Mouse (Mus musculus): Measurements from ENCODE around the gene Pms1. TPM values are rescaled to one million over a fixed set of nuclear protein-coding genes. Genes with fewer than 3 reads are reported as not detected.
"Not testable (repeated sequence)": the region's sequence is repeated elsewhere in the genome, so short reads cannot be mapped to it uniquely, and the experiment has no call there.

The Pms1 gene
- total RNA-seq (2021): 1 to 10 TPM; 4.5 to 5.2 TPM
- long read RNA-seq, experiment 1, partial matches to known transcripts: 0 of 2 reads
- long read RNA-seq, experiment 1, other reads (novel, unspliced or antisense): 0 of 2 reads
- long read RNA-seq, experiment 2, partial matches to known transcripts: 0 of 5 reads
- long read RNA-seq, experiment 2, other reads (novel, unspliced or antisense): 2 of 5 reads

DNA sequence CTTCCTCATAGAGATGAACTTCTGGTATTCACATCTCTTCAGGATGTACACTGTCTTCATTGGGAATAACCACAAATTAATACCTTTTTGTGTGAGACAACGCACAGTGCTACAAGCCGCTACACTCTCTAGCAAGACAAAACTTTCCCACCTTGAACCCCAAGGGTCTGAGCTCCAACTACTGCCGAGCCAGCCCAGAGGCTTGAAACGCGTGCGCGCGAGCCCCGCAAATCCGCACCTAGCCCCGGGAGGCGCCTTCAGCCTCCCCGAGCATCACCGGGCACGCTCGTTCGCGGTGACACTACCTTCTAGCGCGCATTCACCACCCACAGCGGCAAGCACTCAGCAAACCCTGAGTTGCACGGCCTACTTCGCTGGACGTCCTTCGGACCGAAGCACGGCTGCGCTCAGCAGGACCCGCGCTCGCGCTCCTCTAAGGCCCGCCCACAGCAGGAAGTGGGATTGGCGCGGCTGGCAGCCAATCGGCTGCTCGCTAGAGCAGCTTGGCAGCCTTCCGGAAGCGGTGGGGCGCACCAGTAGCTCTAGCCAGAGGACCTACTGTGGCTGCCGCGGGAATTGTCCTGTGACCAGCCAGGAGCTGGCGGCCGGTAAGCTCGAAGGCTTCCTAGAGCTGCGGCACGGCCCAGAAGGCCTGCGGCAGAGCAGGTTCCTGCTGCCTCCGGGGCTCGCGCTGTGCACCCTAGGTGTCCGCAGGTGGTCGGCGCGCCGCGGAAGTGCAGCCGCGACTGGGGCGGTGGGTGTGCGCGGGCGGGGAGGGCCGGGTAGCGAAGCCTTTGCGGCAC lies at the start of gene Pms1, which contains the start of the genes Ormdl1 and Gm28778:
Pms1 (minus strand) TSS at position 438 of the 803 bp plus-strand sequence.
Ormdl1 (plus strand) TSS at position 515 of the 803 bp plus-strand sequence.
Gm28778 (plus strand) TSS at position 531 of the 803 bp plus-strand sequence.
- peak; percentile 93 to 95 for DNase-seq (ENCODE audit: low spot score in 2 of 2)

DNA sequence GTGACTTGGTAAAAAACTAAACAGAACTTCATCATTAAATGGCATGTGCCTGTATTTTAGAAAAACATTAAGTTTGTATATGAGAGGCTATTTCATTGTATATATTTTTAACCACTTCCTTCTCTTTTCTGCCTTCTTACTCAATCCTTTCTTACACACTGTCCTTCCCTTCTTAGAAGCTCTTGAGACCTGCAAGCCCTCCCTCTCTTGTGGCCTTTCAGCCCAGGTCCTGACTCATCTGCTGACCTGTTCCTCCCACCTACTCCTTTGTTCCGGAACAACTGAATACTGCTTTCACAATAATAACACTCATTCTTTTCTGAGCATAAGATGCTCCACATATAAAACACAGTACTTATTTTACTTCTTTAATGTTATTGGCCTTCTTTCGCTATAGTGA lies 44.3 kb upstream of the Pms1 start:
- DNase-seq (ENCODE audit: low spot score in 2 of 2): no peak

DNA sequence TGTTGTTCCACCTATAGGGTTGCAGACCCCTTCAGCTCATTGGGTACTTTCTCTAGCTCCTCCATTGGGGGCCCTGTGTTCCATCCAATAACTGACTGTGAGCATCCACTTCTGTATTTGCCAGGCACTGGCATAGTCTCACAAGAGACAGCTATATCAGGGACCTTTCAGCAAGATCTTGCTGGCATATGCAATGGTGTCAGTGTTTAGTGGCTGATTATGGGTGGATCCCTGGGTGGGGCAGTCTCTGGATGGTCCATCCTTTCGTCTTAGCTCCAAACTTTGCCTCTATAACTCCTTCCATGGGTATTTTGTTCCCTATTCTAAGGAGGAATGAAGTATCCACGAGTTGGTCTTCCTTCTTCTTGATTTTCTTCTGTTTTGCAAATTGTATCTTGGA lies 40.6 kb upstream of the Pms1 start:
- DNase-seq (ENCODE audit: low spot score in 2 of 2): not testable (repeated sequence)

- DNase-seq (ENCODE audit: low spot score in 2 of 2): no peak
Observed at GRCm38 (mm10) chr1:53335465-53335864, 38.6 kb upstream of the Pms1 start.

DNA sequence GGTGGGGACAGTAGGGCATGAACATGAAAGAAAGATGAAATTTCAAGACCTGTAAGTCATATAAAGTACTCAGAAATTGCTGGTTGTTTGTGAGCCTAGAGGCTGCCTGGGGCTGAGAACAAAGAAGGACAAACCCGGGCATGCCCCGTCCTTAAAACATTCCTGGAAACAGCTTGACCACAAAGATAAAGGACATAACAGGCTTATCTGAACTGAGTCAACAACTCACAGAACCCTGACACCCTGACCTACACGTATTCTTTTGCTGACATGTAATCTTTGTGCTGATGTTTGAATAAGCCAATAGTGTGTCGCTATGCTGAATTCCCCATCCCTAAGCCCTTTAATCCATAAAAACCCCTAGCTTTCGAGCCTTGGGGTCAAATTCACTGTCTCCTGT lies 36.7 kb upstream of the Pms1 start:
- not testable (repeated sequence) for DNase-seq (ENCODE audit: low spot score in 2 of 2)

- DNase-seq (ENCODE audit: low spot score in 2 of 2): no peak
Observed at GRCm38 (mm10) chr1:53324827-53325494, 28.1 kb upstream of the Pms1 start.

DNA sequence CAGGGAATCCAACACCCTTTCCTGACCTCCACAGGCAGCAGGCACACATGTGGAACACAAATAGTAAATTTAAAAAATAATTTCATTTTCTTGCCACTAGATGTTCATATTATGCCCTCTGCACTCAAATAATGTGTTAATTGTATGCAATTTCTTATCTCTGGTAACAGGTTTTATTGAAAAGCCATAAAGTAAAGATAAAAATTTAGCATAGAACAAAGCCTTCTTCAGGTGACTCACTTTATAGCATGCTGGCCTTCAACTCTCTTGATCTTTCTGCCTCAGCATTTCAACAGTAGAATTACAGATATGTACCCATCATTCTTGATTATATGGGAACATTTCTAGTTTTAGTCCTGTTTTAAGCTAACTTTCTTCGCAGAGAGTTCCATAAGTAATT lies 27.5 kb upstream of the Pms1 start:
- no peak for DNase-seq (ENCODE audit: low spot score in 2 of 2)

DNA sequence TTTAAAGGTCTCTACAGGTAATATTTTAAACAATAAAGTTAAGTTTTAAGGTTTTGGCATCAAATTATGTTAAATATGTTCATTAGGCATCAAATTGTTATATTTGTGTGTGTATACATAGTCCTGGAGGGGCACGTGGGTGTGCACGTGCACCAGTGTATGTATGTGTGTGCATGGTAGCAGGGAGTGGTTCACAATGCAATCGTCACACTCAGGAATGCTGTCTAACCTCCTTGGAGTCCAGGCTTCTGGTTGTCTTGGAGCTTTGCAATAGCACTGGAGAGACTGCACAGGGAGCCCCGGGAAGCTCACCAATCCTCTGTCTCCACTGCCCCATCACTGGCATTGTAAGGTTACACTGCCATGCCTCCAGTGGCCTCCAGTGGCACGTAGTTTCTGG lies 26.4 kb upstream of the Pms1 start:
- DNase-seq (ENCODE audit: low spot score in 2 of 2): no peak

DNA sequence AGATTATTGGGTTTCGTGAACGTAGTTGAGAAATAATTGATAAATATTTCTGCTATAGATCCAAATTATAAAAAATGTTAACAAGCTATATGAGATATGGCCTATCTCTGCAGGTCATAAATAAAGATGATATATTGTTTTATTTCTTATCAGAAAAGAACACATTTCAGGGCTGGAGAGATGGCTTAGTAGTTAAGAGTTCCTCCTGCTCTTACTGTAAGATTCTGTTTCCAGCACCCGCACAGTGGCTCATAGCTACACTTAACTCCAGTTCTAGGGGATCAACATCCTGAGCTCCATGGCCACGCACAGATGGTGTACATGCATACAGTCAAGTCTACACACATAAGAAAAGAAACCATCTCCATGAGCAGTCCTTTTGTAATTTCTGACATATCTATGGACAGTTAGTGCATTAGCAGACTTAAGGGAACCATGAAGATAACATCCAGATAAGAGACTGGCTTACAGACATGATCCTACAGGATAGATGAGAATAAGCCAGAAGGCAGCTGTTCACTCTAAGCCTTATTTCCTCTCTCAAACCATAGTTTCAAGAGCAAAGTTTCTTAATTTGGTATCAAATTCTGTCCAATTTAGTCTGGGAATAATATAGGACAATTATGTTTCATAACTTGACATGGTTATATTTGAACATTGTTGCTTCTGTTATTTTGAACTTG lies 25.0 kb upstream of the Pms1 start:
- no peak for DNase-seq (ENCODE audit: low spot score in 2 of 2)

GRCm38 (mm10) chr1:53312989-53313967 lies 16.5 kb upstream of the Pms1 start, which contains the start of gene Osgepl1:
Gene Osgepl1, plus strand, starts transcription at chr1:53313624.
- DNase-seq (ENCODE audit: low spot score in 2 of 2): peak; percentile 84 to 85

- DNase-seq (ENCODE audit: low spot score in 2 of 2): no peak
Observed at GRCm38 (mm10) chr1:53300506-53300905, 3.7 kb upstream of the Pms1 start.

GRCm38 (mm10) chr1:53291197-53291596 lies 5.6 kb downstream of the Pms1 start:
- DNase-seq (ENCODE audit: low spot score in 2 of 2): no peak

DNA sequence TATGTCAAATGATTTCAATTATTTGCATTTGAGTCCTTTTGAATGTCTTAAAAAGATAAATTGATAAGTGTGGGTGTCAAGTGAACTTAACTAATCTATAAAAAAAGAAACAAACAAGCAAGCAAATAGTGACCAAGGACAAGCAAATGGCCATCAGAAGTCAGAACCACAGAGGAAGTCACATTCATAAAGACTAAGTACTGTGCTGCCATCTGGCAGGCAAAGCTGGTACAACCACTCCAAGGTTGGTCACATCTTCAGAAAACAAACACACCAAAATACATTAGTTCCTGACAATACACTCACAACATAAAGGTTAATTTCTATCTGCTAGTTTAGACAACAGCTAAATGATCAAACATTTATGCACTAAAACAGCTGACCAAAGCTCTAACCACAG lies 24.2 kb downstream of the Pms1 start:
- DNase-seq (ENCODE audit: low spot score in 2 of 2): peak in 1 of 2 experiments; percentile 6

DNA sequence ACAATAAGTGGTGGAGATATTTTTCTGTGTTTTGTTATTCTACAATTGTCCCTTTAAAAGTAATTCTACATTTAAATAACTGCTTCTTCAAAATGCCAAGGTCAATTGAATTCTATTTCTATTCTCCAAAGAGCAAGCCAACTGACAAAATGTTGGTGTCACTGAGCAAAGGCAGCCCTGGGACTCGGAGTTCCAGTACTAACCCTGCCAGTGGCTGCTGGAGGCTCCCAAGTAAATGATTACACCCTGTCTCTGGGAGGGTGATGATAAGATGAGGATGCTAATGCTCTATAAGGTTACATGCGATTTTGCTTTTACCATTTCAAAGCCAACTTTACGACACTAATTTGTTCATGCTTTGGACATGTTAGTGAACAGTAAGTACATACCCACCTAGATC lies 26.9 kb downstream of the Pms1 start:
- DNase-seq (ENCODE audit: low spot score in 2 of 2): peak in 1 of 2 experiments; percentile 10

GRCm38 (mm10) chr1:53264958-53265612 lies 31.7 kb downstream of the Pms1 start:
- not testable (repeated sequence) for DNase-seq (ENCODE audit: low spot score in 2 of 2)

GRCm38 (mm10) chr1:53226063-53226462 lies 70.8 kb downstream of the Pms1 start:
- DNase-seq (ENCODE audit: low spot score in 2 of 2): no peak

DNA sequence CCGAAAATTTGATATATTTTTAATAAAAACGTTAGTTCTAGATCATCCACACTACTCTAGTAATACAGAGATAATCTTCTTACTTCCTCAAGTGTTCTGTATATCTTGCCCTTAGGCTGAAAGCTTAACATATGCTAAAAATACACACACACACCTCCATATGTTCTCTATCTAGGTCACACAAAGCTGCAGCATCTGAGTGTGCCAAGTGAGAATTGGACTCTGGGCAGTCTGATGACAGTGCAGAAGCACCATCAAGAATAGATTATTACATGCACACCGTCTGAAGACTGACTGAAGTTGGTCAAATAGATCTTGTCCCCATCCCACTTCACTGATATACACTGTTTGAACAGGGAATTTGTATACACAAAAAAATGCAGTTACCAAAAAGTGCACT lies 71.2 kb downstream of the Pms1 start:
- DNase-seq (ENCODE audit: low spot score in 2 of 2): no peak

DNA sequence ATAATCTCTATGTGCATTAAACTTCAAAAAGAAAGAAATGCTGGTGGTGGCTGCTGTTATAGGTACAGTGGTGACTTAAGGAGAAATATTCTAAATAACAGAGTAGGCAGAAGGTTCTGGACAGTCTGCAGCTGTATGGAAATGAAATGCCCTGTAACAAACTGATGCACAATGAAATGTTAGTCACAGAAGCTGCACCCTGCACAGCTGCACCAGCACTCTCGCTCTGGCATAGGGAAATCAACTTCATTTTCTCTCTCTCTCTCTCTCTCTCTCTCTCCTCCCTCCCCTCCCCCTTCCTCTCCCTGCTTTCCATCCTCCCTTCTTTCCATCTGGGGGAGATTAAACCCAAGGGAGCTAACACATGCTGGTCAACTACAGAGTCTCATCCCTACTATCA lies 72.0 kb downstream of the Pms1 start:
- DNase-seq (ENCODE audit: low spot score in 2 of 2): no peak

DNA sequence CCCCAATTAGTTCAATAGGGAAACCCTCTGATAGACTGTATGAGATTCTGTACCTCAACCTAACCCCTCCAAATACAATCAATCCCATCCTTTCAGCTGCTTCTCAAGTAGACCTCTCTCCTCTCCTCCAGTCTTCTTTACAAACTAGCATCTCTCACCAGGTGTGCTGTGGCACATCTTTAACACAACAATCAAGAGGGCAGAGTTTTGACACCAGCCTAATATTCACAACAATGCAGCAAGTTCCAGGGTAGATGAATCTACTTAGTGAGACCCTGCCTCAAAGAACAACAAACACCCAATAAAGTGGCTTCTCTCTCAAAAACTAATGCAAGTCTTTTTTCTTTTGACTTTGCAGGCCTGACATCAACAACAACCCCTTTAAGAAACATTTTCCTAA lies 86.7 kb downstream of the Pms1 start:
- no peak for DNase-seq (ENCODE audit: low spot score in 2 of 2)

GRCm38 (mm10) chr1:53203902-53204301 lies 92.9 kb downstream of the Pms1 start:
- no peak for DNase-seq (ENCODE audit: low spot score in 2 of 2)
